Mouse (Mus musculus) 3134 (cell line): ENCODE data around the gene 1700034J05Rik.

Experiments used
- DNase-seq: peaks from one replicate; pipeline ENCODE4 v3.0.0-alpha.2; 2011; ENCODE audit warnings: low spot score; ENCODE audit not compliant: insufficient read length; ENCODE audit errors: extremely low read depth

The 1700034J05Rik gene

GRCm38 (mm10) chr6:146929031-146929430 is 25.2 kb downstream of the 1700034J05Rik start:
- DNase-seq, result no peak

- no peak for DNase-seq
Measured at GRCm38 (mm10) chr6:146928108-146928507, 26.1 kb downstream of the 1700034J05Rik start.

DNA sequence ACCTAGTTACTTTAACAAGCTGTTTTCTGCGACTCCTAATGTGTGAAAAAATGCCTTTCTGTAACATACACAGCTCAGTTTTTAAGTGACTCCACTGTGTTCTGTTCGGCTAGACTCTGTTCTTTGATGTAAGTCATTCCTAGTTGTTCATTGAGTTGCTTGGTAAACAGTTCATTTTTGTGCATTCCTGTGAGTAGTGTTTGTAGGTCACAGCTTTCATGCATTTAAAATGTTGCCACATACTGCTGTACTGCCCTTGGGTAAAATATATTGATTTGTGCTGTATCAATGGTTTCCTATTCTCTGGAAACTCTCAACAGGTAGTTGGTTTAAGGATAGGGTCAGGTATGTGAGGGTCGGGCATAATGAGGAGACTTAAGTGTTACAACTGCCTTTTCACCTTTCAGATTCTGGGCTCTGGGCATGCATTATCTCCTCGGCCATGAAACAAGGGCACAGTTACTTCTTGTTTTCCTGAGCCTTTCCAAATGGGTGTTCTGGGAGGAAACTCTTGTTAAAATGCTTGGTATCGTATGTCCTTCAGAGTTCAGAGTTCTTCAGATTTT is 27.7 kb downstream of the 1700034J05Rik start:
- no peak for DNase-seq

DNA sequence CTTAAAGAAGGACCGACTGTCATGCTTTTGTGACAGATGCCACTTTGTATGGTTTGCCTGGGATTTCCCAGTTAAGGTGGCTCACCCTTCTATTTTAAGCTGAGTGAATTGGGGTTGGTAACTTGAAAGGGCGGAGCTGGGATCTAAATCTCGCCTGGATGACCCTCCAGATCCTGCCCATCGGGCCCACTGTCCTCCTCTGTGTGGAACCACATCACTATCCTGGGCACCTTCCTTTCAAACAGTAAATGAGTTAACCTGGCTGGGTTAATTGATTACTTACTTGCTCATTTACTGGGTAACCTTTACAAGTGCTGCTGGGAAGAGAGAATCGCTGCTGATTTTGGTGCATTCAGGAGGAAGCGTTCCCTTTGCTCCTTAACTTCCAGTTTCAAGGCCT is 35.9 kb downstream of the 1700034J05Rik start:
- DNase-seq, result no peak

- no peak for DNase-seq
Measured at GRCm38 (mm10) chr6:146917396-146917795, 36.8 kb downstream of the 1700034J05Rik start.

- no peak for DNase-seq
Measured at GRCm38 (mm10) chr6:146915808-146916207, 38.4 kb downstream of the 1700034J05Rik start.

GRCm38 (mm10) chr6:146913489-146914198 is 40.6 kb downstream of the 1700034J05Rik start:
- no peak for DNase-seq

DNA sequence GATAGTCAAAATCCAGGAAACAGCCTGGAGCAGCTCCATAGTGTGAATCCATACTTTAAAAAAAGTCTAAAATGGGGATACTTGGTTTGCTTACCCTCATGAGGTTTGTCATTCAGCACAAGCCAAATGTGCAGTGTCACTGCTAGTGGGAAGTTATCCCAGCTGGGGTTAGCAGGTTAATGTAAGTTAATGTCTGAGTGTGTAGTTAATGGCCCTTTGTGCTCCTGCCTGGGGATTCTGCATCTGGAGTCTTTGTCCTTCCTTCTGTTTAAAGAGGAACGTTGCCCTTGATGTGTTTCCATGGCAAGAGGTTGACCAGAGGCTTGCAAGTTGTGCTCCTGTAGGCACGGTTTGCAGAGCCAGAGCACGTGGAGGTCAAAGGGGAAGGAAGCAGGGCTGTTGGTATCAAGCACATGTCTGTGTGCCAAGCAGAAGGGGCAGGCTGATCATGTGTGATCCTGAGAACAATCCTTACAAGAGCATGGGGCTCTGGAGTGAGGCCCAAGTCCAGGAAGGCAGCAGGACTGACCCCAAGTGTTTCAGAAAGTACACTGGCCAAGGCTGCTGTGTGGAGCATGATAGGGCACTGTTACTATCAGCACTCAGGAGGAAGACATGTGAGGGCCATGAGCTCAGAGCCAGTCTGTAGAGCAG is 41.3 kb downstream of the 1700034J05Rik start:
- no peak for DNase-seq

DNA sequence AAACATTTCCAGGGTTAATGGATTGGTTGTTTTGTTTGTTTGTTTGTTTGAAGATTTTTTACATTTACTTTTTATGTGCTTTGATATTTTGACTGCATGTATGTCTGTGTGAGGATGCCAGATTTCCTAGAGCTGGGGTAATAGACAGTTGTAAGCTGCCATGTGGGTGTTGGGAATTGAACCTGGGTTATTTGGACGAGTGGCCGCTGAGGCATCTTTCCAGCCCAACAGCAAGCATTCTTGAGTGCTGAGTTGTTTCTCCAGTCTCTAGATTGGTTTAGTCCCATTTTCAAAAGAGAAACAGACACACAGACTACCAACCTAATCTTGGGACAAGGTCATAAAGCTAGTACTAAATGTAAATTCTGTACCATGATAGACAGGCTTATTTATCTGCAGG is 43.4 kb downstream of the 1700034J05Rik start:
- peak; percentile 42 for DNase-seq

DNA sequence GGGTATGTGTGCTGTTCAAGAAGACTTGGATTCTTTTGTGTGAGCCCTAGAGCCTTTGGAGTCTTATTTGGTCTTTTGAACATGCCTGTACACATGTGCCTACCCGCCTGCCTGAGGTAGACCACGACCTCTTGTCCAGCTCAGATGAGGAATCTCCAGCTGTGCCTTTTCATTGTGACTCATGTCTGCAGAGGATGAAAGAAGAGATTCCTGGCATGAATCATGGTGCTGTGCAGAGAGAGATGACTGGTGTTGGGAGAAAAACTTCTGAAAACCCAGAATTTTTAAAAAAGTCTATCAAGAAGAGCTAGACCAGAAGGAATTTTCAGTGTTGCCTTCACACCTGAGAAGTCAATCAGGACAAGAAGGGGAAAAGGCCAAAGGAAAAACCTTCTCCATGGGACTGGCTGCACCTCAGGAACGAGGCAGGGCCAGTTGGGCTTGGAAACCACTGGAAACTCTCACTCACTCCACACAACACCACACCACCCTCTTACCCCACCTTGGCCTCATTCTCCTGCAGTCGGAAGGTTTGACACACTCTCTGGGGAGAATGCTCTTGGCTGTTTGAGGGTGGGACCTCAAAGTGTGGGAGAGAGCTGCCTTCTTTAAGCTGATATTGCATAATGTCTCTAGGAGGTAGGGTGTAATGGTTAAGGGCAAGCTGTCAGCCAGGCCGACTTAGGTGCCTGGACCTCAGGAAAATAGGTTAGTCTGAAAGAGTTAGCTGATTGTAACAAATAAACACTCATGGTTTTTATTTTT is 44.3 kb downstream of the 1700034J05Rik start:
- DNase-seq, result peak; percentile 83

GRCm38 (mm10) chr6:146908801-146909200 is 45.4 kb downstream of the 1700034J05Rik start:
- peak; percentile 62 for DNase-seq

DNA sequence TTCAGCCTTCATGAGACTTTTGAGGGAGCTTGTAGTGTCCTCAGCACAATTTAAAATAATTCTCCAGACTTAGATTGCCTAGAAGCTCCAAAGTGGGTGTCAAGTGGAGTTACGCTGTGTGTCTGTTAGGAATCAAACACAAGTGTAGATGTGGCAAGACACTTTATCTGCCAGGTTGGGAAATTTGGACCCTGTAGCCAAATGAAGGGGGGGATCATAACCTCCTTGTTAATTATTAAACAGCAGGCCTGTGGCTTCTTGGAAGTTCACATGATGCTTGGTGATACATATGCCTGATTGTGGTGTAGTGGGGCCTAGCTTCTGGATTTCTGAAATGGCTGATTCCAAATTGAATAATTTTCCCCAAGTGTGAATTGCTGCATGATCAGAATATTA is 46.4 kb downstream of the 1700034J05Rik start:
- DNase-seq, result no peak

DNA sequence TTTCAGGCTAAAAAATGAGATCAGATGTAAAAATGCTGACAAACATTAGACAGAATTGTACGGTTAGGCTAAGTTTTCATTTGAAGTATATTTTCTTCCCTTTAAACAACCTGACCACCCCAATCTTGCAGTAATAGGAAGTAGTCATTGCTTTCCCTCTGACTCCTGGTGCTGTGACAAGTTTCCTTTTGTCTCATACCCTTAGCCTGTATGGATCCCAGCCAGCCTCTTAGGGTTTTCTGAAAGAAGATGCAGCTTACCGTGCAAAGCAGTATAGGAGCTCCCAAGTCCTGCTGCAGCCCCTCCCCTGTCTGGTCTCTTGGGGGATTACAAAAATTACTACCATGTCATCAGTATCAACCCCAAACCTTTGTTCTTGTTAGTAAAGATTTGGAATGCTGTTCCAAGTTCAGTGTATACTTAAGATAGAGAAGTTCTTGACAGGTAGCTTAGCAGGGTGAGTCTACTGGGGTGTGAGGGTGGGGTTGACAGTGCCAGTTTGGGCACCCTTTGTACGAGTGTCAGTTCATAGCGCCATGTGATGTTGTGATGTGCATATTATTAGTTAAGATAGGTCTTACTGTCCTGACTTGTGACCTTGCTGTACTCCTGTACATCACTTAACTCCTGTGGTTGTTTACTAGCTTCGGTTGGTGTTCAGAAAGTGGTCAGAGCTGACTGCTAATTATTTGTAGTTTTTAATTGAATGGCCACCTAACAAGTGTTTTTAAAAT is 47.0 kb downstream of the 1700034J05Rik start:
- no peak for DNase-seq

- no peak for DNase-seq
Measured at GRCm38 (mm10) chr6:146906000-146906786, 48.0 kb downstream of the 1700034J05Rik start.

DNA sequence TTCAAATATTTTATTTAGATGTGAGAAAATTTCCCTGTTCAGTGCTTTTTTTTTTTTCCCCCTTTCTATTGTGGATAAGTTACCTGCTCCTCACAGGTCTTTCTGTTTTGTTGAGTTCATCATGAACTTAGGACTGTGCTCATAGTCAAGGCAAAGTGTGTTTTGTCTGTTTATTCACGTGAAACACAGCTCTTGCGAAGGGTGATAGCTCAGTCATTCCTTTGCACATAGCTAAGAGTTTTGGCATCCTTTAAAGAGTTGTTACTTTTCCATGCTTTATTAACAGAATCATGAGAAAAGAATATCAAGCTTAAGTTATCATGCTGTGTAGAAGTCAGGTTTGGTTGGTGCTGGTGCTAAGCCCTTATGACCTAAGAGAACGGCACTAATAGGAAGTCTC is 49.5 kb downstream of the 1700034J05Rik start:
- no peak for DNase-seq

- no peak for DNase-seq
Measured at GRCm38 (mm10) chr6:146903632-146904031, 50.6 kb downstream of the 1700034J05Rik start.

DNA sequence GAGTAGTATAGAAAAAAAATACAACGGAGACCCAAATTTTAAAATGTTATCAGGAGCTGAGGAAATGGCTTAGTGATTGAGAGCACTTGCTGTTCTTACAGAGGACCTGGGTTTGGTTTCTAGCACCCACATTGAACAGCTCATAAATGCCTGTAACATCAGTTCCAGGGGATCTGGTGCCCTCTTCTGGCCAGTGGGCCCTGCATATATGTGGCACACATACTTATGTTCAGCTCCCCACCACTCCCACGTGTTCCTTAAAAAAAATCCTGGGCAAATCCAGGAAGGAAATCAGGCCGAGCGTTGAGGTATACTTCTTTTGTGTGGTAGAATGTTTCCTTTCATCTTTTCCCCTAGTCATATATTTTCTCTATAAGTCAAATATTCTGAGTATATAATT is 52.3 kb downstream of the 1700034J05Rik start:
- no peak for DNase-seq
